Mouse (Mus musculus): ENCODE data around the gene Xpo6.

DNA sequence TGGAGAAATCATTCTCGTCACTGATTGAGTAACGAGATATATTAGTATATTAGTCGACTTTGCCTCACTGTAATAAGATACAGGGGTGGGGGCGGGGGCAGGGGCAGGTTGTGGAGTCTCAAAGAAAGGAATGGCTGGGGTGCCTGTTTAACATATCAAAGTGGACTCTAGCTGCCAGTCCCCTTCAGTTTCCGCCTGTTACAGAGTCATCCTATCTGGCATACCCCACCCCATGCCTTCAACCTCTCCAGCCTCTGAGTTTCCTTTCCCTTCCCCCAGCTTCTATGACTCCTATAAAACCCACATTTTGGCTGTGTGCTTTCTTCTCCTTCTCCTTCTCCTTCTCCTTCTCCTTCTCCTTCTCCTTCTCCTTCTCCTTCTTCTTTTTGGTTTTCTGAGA, 25.8 kb upstream of the Xpo6 start:
- TF ChIP-seq CTCF (IDR thresholded peaks at IDR 0.05; ENCODE audit: low read depth) (no peak), EP300 (optimal IDR thresholded peaks at IDR 0.05) (no peak)

Data from stomach, postnatal 0 days (tissue).